Mouse (Mus musculus): ENCODE measurements around the gene Olfr1335.
"Not testable (repeated sequence)": the region's sequence is repeated elsewhere in the genome, so short reads cannot be mapped to it uniquely, and the experiment has no call there.

Gene Olfr1335

DNA sequence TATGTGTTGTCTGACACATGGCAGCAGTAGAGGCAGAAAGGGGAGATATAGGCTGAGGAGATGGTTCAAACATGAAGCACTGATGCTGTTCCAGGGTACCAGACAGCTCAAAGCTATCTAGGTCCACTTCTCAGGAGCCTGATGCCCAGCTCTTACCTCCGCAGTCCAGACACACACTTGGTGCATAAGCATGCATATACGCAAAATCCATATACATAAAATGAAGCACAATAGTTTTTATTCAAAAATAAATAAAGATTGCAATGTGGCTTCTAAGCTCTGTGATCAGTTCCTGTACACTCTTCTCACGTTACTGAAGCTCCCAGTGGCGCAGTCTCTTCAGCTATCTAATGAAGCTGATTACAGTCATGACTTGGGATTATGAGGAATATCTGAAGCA lies at the start of gene Olfr1335:
TSS of gene Olfr1335 (minus strand) at position 101 of the 400 bp plus-strand sequence.
- no peak for DNase-seq (ENCODE audit: low spot score)

DNA sequence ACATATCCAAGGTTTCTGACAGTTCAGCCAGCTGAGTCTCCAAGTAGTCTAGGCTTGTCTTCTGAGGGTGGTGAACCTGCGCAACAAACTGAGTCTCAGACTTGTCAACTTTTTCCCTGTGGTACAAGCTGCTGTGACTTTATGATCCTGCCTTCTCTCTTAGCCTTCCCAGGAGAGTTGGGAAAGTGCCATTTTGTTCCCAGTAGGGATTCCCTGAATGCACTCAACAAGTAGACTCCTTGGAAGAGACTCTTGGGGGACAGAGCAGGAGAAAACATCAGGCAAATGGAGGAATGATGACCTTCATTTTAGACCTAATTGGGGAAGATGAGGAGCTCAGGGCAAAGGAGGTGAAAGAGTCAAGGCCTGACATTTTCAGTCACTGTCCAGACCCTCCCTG lies 26.4 kb upstream of the Olfr1335 start, which contains the start of gene Olfr1333:
TSS of gene Olfr1333 (minus strand) at position 101 of the 400 bp plus-strand sequence.
- no peak for DNase-seq (ENCODE audit: low spot score)

DNA sequence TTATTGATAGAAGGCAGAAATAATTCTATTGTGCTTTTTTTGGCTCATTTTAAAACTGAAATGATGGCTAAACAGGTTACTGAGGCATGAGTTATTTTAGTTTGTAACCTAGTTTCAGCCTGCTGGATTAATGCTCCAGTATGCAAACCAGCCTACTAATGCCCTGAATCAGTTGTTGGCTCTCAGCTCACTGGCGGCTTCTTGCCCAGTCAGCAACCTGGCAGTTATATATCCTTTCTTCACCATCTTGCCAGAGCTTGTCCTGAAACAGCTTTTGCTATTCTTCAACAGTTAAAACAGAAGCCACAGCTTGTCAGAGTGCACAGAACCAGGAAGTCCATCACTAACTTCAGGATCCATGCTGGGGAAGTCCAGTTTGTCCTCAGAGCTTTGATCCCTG lies 9.2 kb upstream of the Olfr1335 start:
- no peak for DNase-seq (ENCODE audit: low spot score)

DNA sequence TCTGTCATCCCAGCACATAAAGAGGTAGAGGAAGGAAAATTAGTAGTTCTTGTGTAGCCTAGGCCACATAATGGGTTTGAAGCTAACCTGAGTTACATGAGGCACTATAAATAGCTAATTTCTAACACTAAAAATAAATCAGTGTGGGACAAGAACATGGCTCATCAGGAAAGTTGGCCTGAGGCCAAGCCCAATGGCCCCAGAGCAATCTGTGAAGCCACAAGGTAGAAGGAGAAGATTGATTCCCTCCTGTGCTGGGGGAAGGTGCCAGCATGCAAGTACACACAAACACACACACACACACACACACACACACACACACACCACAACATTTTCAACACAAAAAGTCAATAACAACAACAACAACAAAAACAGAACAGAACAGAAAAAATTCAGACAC lies 16.9 kb downstream of the Olfr1335 start:
- DNase-seq (ENCODE audit: low spot score): not testable (repeated sequence)

DNA sequence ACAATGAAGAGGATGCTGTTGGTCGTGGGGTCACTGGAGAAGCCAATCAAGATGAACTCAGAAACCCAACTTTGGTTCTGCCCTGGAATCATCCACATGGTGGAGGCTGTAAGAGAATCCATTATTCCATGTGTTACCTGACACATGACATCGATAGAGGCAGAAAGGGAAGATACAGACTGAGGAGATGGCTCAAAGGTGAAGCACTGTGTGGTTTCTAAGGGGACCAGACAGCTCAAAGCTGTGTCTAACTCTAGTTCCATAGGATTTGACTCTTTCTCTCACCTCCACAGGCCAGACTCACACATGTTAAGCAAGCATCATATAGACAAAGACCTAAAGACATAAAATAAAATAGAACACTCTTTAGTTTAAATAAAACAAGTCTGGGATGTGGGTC lies 27.3 kb downstream of the Olfr1335 start, which contains the start of gene Olfr1337:
TSS of gene Olfr1337 (minus strand) at position 101 of the 400 bp plus-strand sequence.
- DNase-seq (ENCODE audit: low spot score): no peak
